Mouse (Mus musculus): ENCODE results near the gene Armh3. TPM values are rescaled to one million over a fixed set of nuclear protein-coding genes. Genes with fewer than 3 reads are reported as not detected.

Armh3 gene
- polyA plus RNA-seq, 1 experiment: 10.3 TPM

GRCm38 (mm10) chr19:45775486-45775885, 222.8 kb downstream of the Armh3 start:
- 73% methylated on average over 2 of the region's 2 CpGs for WGBS
- no peak for DNase-seq (ENCODE audit: low read depth, low spot score)

- no peak for DNase-seq (ENCODE audit: low read depth, low spot score)
- WGBS: 85% methylated on average over 5 of the region's 5 CpGs
Measured at GRCm38 (mm10) chr19:45771501-45771900, 226.8 kb downstream of the Armh3 start.

Other genes with a start within 250 kb of the Armh3 start
- 56.0 and 71.8 TPM in 2 replicates for gene Npm3, start 248.9 kb downstream of the Armh3 start, polyA plus RNA-seq (2012; rRNA removed)
- gene Mgea5, start 214.7 kb downstream of the Armh3 start, polyA plus RNA-seq (2012; rRNA removed): 14.7 and 21.1 TPM in 2 replicates
- gene Kcnip2, start 182.4 kb downstream of the Armh3 start, polyA plus RNA-seq (2012; rRNA removed): 11.2 and 12.6 TPM in 2 replicates
- 3.9 and 4.3 TPM in 2 replicates for gene Hps6, start 5.0 kb upstream of the Armh3 start, polyA plus RNA-seq (2012; rRNA removed)
- 14.9 and 21.6 TPM in 2 replicates for gene Pprc1, start 46.4 kb upstream of the Armh3 start, polyA plus RNA-seq (2012; rRNA removed)
- 65.3 and 79.8 TPM in 2 replicates for gene Ldb1, start 46.7 kb upstream of the Armh3 start, polyA plus RNA-seq (2012; rRNA removed)
- 10.1 and 13.7 TPM in 2 replicates for gene Nolc1, start 77.4 kb upstream of the Armh3 start, polyA plus RNA-seq (2012; rRNA removed)
- gene Elovl3, start 133.4 kb upstream of the Armh3 start, polyA plus RNA-seq (2012; rRNA removed): not detected in 2 replicates
- not detected in 2 replicates for gene Pitx3, start 149.8 kb upstream of the Armh3 start, polyA plus RNA-seq (2012; rRNA removed)
- 67.8 and 92.2 TPM in 2 replicates for gene Gbf1, start 154.0 kb upstream of the Armh3 start, polyA plus RNA-seq (2012; rRNA removed)

All from large intestine, adult 2 months (tissue).